Mouse (Mus musculus) ES-E14 (cell line): Measurements from ENCODE around the gene Phyhipl.

Experiments
- CHD2 ChIP-seq: IDR thresholded peaks from 2 replicates; pipeline ENCODE4 v1.6.1; 2014; ENCODE audit warnings: mild to moderate bottlenecking, low read depth, low read length, inconsistent platforms
- ZC3H11A ChIP-seq: IDR thresholded peaks from 2 replicates; pipeline ENCODE4 v1.6.1; 2012; ENCODE audit warnings: low read depth, mild to moderate bottlenecking, inconsistent platforms, low read length, borderline replicate concordance

DNA sequence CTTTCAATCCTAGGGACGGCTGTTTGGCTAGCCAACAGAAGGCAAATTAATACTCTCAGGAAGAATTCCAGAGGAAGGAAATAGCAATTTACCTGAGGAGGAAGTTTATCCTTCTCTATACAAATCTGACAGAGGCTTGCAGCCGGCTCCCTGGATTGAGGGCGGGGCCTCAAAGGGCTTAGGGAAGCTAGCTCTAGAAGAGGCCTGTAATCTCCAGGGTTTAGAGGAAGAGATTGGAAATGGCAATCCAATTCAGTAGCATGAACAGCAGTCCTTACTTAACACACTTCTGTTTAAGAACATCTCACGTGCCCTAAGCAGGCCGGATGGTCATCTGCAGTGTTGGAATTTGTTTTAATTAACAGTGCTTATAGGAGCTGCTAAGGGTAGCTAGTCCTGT is 134.4 kb downstream of the Phyhipl start:
- TF ChIP-seq ZC3H11A (no peak), CHD2 (no peak)
